Mouse (Mus musculus): ENCODE data around the gene Dolk. TPM values are rescaled to one million over a fixed set of nuclear protein-coding genes. Genes with fewer than 3 reads are reported as not detected.

Dolk gene
- polyA plus RNA-seq, 1 experiment from 2014 or later, result 41.2 TPM

DNA sequence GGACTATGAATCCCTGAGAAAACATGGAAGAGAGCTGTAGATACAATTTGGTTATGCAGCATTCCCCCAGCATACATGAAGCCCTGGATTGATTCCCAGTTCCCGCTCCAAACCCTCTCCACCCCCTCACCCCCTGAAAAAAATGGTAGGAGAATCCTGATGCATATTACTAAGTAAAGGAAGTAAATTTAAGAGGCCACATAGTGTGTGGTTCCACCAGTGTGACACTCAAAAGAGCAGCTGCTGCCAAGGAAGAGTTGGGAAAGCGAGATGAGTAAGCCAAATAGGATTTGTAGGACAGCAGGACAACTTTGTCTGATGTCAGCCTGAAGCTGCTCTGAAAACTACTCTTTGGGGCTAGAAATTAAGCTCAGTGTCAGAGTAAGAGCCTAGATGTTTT lies 25.3 kb upstream of the Dolk start:
- no peaks in the 10 kb centered on the region for H3K27me3 ChIP-seq (replicated peaks; ENCODE audit: control insufficient read depth, insufficient read depth, low read length)
- no peak overlapping the region for H3K4me3 ChIP-seq (ENCODE audit: low read length)
- H3K4me1 ChIP-seq (ENCODE audit: control insufficient read depth, insufficient read depth, low read length), result no peaks in the 10 kb centered on the region
- peaks cover 19% of the 10 kb centered on the region; the same call in 1 of the 2 replicates for H3K36me3 ChIP-seq (ENCODE audit: control insufficient read depth, insufficient read depth, low read length)
- no peaks in the 10 kb centered on the region for H3K9me3 ChIP-seq (ENCODE audit: control insufficient read depth, low read length)
- ATAC-seq, result no peak
- no peak overlapping the region for H3K4me2 ChIP-seq (ENCODE audit: low read depth, low read length)
- no peak overlapping the region for H3K9ac ChIP-seq (ENCODE audit: low read depth, low read length)
- no peak overlapping the region for H3K27ac ChIP-seq (ENCODE audit: low read length)
- WGBS, result 93% methylated on average over 2 of the region's 2 CpGs

- no peaks in the 10 kb centered on the region for H3K9me3 ChIP-seq (ENCODE audit: control insufficient read depth, low read length)
- WGBS, result 75% methylated on average over 3 of the region's 3 CpGs
- no peaks in the 10 kb centered on the region for H3K4me1 ChIP-seq (ENCODE audit: control insufficient read depth, insufficient read depth, low read length)
- no peak overlapping the region for H3K4me2 ChIP-seq (ENCODE audit: low read depth, low read length)
- no peak for ATAC-seq
- H3K27ac ChIP-seq (ENCODE audit: low read length), result no peak overlapping the region
- no peak overlapping the region for H3K4me3 ChIP-seq (ENCODE audit: low read length)
- no peak overlapping the region for H3K9ac ChIP-seq (ENCODE audit: low read depth, low read length)
- H3K36me3 ChIP-seq (ENCODE audit: control insufficient read depth, insufficient read depth, low read length), result peaks cover 27% of the 10 kb centered on the region; the same call in 1 of the 2 replicates
- no peaks in the 10 kb centered on the region for H3K27me3 ChIP-seq (replicated peaks; ENCODE audit: control insufficient read depth, insufficient read depth, low read length)
These were observed 23.2 kb upstream of the Dolk start for GRCm38 (mm10) chr2:30309351-30309750.

DNA sequence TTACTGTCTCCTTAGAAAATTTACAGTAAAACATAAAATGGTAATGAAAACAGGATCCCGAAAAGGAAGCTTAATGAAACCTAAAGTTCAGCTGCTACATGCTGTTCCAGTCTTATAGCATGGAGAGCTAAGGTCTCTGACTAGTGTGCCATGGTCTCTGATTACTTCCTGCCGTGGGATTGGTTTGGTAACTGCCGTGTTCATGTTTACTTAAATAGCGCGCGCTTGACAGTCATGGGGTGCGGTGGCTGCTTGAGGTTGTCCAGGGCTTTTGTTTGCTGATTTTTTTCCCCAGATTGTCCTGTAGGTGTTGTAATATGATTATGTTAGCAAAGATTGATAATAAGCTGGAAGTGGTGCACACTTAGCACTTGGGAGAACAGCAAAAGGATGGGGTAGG lies 20.0 kb upstream of the Dolk start:
- Histone ChIP-seq H3K27ac (ENCODE audit: low read length) (no peak overlapping the region), H3K27me3 (replicated peaks; ENCODE audit: control insufficient read depth, insufficient read depth, low read length) (no peaks in the 10 kb centered on the region), H3K36me3 (ENCODE audit: control insufficient read depth, insufficient read depth, low read length) (peaks cover 23% of the 10 kb centered on the region; the same call in 1 of the 2 replicates), H3K4me3 (ENCODE audit: low read length) (no peak overlapping the region), H3K9ac (ENCODE audit: low read depth, low read length) (no peak overlapping the region), H3K4me2 (ENCODE audit: low read depth, low read length) (no peak overlapping the region), H3K9me3 (ENCODE audit: control insufficient read depth, low read length) (no peaks in the 10 kb centered on the region), H3K4me1 (ENCODE audit: control insufficient read depth, insufficient read depth, low read length) (no peaks in the 10 kb centered on the region)
- ATAC-seq, result no peak
- WGBS, result 82% methylated on average over 7 of the region's 7 CpGs

GRCm38 (mm10) chr2:30299966-30300365 lies 13.8 kb upstream of the Dolk start:
- H3K27ac ChIP-seq (ENCODE audit: low read length), result no peak overlapping the region
- no peaks in the 10 kb centered on the region for H3K9me3 ChIP-seq (ENCODE audit: control insufficient read depth, low read length)
- no peak overlapping the region for H3K9ac ChIP-seq (ENCODE audit: low read depth, low read length)
- no peak overlapping the region for H3K4me3 ChIP-seq (ENCODE audit: low read length)
- WGBS, result 90% methylated on average over 5 of the region's 5 CpGs
- H3K4me1 ChIP-seq (ENCODE audit: control insufficient read depth, insufficient read depth, low read length), result no peaks in the 10 kb centered on the region
- no peak overlapping the region for H3K4me2 ChIP-seq (ENCODE audit: low read depth, low read length)
- 0 out of 2 replicates have a peak, but pooled peaks cover 14% of the 10 kb centered on the region for H3K36me3 ChIP-seq (ENCODE audit: control insufficient read depth, insufficient read depth, low read length)
- ATAC-seq, result no peak
- H3K27me3 ChIP-seq (replicated peaks; ENCODE audit: control insufficient read depth, insufficient read depth, low read length), result no peaks in the 10 kb centered on the region

DNA sequence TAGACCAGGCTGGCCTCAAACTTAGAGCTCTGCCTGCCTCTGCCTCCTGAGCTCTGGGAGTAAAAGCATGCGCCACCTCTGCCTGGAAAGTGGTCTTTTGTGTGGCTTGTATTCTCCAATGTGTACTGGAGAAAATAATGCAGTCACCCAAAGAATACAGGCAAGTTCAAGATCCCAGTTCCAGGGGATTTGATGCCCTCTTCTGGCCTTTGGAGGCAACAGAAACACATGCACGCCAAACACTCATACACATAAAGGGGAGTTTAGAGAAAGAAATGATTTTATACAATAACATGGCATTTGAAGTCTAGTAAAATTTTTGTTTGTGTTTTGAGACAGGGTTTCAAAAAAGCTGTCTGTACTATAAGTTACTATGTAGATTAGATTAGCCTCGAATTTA lies 13.4 kb upstream of the Dolk start:
- 70% methylated on average over 3 of the region's 3 CpGs for WGBS
- 0 out of 2 replicates have a peak, but pooled peaks cover 14% of the 10 kb centered on the region for H3K36me3 ChIP-seq (ENCODE audit: control insufficient read depth, insufficient read depth, low read length)
- no peak for ATAC-seq
- H3K27ac ChIP-seq (ENCODE audit: low read length), result no peak overlapping the region
- no peak overlapping the region for H3K4me3 ChIP-seq (ENCODE audit: low read length)
- H3K9me3 ChIP-seq (ENCODE audit: control insufficient read depth, low read length), result no peaks in the 10 kb centered on the region
- no peak overlapping the region for H3K4me2 ChIP-seq (ENCODE audit: low read depth, low read length)
- no peaks in the 10 kb centered on the region for H3K4me1 ChIP-seq (ENCODE audit: control insufficient read depth, insufficient read depth, low read length)
- H3K27me3 ChIP-seq (replicated peaks; ENCODE audit: control insufficient read depth, insufficient read depth, low read length), result no peaks in the 10 kb centered on the region
- no peak overlapping the region for H3K9ac ChIP-seq (ENCODE audit: low read depth, low read length)

- Histone ChIP-seq H3K4me3 (ENCODE audit: low read length) (peak overlapping the region; percentile 98), H3K4me2 (ENCODE audit: low read depth, low read length) (peak overlapping the region; percentile 67), H3K27me3 (replicated peaks; ENCODE audit: control insufficient read depth, insufficient read depth, low read length) (no peaks in the 10 kb centered on the region), H3K27ac (ENCODE audit: low read length) (peak overlapping the region; percentile 74), H3K36me3 (ENCODE audit: control insufficient read depth, insufficient read depth, low read length) (no peaks in the 10 kb centered on the region), H3K9ac (ENCODE audit: low read depth, low read length) (peak overlapping the region; percentile 92), H3K9me3 (ENCODE audit: control insufficient read depth, low read length) (no peaks in the 10 kb centered on the region), H3K4me1 (ENCODE audit: control insufficient read depth, insufficient read depth, low read length) (peaks cover 18% of the 10 kb centered on the region)
- WGBS, result 0% methylated on average over 10 of the region's 10 CpGs
- no peak for ATAC-seq
These were observed 866 bp upstream of the Dolk start for GRCm38 (mm10) chr2:30287027-30287373.

GRCm38 (mm10) chr2:30285416-30286181 lies 535 bp downstream of the Dolk start:
- 10% methylated on average over 38 of the region's 38 CpGs for WGBS
- peak overlapping the region; percentile 45; the same call in 1 of the 2 replicates for H3K27ac ChIP-seq (ENCODE audit: low read length)

GRCm38 (mm10) chr2:30285004-30285403 lies 1.1 kb downstream of the Dolk start:
- Histone ChIP-seq H3K27ac (ENCODE audit: low read length) (no peak overlapping the region), H3K4me3 (ENCODE audit: low read length) (peak overlapping the region; percentile 98), H3K27me3 (replicated peaks; ENCODE audit: control insufficient read depth, insufficient read depth, low read length) (no peaks in the 10 kb centered on the region), H3K4me1 (ENCODE audit: control insufficient read depth, insufficient read depth, low read length) (peaks cover 18% of the 10 kb centered on the region), H3K9ac (ENCODE audit: low read depth, low read length) (peak overlapping the region; percentile 92), H3K36me3 (ENCODE audit: control insufficient read depth, insufficient read depth, low read length) (no peaks in the 10 kb centered on the region), H3K4me2 (ENCODE audit: low read depth, low read length) (peak overlapping the region; percentile 89), H3K9me3 (ENCODE audit: control insufficient read depth, low read length) (no peaks in the 10 kb centered on the region)
- ATAC-seq, result no peak
- WGBS, result 87% methylated on average over 5 of the region's 5 CpGs

More at GRCm38 (mm10) chr2:30285416-30286181, 535 bp downstream of the Dolk start:
- Histone ChIP-seq H3K4me3 (ENCODE audit: low read length) (peak overlapping the region; percentile 98), H3K4me1 (ENCODE audit: control insufficient read depth, insufficient read depth, low read length) (peaks cover 18% of the 10 kb centered on the region), H3K27me3 (replicated peaks; ENCODE audit: control insufficient read depth, insufficient read depth, low read length) (no peaks in the 10 kb centered on the region), H3K9ac (ENCODE audit: low read depth, low read length) (peak overlapping the region; percentile 92), H3K9me3 (ENCODE audit: control insufficient read depth, low read length) (no peaks in the 10 kb centered on the region), H3K36me3 (ENCODE audit: control insufficient read depth, insufficient read depth, low read length) (no peaks in the 10 kb centered on the region), H3K4me2 (ENCODE audit: low read depth, low read length) (peak overlapping the region; percentile 89)
- peak; percentile 69 for ATAC-seq

DNA sequence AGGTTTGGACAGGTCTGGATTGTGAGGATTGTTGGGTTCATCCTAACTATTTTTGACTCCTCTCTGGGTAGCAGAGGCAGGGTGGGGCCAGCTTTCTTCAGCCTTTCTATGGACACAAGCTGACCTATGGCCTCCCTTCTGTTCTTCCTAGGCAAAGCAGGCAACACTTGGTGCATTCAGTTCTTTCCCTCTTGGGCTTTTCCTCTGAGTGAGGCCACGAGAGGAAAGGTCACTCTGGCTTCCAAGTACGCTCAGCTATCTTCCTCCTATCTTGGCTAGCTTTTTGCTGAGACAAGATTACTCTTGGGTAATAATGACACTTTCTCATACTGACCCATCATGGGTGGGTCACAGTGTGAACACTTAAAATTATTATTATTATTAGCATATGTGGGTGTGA lies 2.9 kb downstream of the Dolk start:
- Histone ChIP-seq H3K36me3 (ENCODE audit: control insufficient read depth, insufficient read depth, low read length) (no peaks in the 10 kb centered on the region), H3K4me2 (ENCODE audit: low read depth, low read length) (no peak overlapping the region), H3K27me3 (replicated peaks; ENCODE audit: control insufficient read depth, insufficient read depth, low read length) (no peaks in the 10 kb centered on the region), H3K9ac (ENCODE audit: low read depth, low read length) (no peak overlapping the region), H3K9me3 (ENCODE audit: control insufficient read depth, low read length) (no peaks in the 10 kb centered on the region), H3K4me3 (ENCODE audit: low read length) (no peak overlapping the region), H3K27ac (ENCODE audit: low read length) (no peak overlapping the region), H3K4me1 (ENCODE audit: control insufficient read depth, insufficient read depth, low read length) (peaks cover 18% of the 10 kb centered on the region)
- no peak for ATAC-seq
- 76% methylated on average over 2 of the region's 2 CpGs for WGBS
